Mouse (Mus musculus) kidney, adult 11 months (tissue): ENCODE data around the gene Ppdpf.

ENCODE experiments used
- DNase-seq: peaks from one replicate; pipeline ENCODE4 v3.0.0; 2022

The Ppdpf gene

DNA sequence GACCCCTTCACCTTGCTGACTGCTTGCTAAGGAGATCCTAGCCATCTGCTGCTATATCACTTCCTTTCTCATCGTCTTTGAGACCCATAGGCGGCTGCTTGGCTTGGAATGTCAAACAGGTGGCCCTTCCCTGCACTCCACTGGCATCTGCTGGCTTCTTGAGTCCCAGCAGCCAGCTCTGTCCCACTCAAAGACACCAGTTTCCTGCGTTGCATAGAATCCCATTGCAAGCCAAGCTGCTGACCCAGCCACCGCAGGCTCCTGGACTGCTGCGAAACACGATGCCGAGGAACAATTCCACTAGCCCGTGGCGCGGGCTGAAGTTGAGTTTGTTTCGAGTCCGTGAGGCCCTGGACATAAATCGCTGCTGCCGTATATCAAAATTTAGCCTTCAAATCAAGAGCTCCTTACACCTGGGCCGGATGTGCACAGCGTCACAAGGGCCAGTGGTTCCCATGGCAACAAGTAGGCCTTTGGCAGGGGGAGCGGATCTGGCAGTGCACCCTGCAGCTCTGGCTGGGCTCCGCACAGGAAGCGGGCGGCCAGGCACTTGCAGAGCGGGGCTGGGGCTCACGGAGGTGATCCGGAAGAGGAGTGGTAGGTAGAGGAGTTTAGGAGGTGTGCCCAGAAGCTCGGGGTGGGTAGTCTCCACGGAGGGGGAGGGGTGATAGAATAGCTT lies 32.6 kb downstream of the Ppdpf start, which contains the start of gene Fndc11:
Gene Fndc11 (plus strand): TSS at position 476 of the 679 bp plus-strand sequence.
- peak; percentile 86 for DNase-seq

GRCm38 (mm10) chr2:181220361-181220760 lies 33.3 kb downstream of the Ppdpf start:
- DNase-seq, result no peak

GRCm38 (mm10) chr2:181224994-181225393 lies 37.9 kb downstream of the Ppdpf start:
- no peak for DNase-seq

- DNase-seq, result no peak
Measured at GRCm38 (mm10) chr2:181227122-181227521, 40.1 kb downstream of the Ppdpf start.

GRCm38 (mm10) chr2:181228335-181228734 lies 41.3 kb downstream of the Ppdpf start:
- no peak for DNase-seq

DNA sequence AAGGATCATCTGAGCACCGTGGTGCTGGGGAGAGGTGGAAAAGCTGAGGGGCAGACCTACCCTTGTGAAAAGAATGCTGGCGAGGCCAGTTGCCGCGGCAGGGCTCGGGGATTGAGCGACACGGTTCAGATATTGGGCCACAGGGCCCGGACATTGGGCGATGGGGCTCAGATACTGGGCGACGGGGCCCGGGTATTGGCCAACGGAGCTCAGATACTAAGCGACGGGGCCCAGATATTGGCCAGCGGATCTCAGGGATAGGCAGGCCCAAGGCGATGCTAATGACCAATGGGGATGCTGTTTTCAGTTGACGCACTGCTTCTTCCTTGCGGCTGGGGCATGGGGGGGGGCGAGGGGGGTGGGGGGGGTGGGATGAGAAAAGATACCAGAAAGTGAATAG lies 44.1 kb downstream of the Ppdpf start:
- no peak for DNase-seq

GRCm38 (mm10) chr2:181233443-181233842 lies 46.4 kb downstream of the Ppdpf start:
- no peak for DNase-seq

DNA sequence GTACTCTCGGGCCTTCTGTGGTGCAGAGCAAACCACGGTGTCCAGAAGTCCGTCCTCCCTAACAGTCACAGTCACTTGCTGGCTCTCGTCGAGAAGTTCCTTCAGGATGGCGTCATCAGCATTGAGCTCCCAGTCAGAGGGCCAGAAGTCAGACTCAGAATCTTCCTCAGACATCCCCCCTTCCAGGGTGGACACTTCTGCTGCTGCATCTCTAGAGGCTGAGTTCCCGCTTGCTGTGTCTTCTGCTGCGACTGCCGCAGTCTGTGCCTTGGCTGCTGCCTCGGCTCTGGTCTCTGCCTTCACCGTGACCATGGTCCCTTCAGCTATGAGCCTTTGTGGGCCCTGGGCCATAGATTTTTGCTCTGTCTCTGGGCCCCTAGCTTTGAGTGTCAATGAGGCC lies 47.6 kb downstream of the Ppdpf start:
- DNase-seq, result no peak

GRCm38 (mm10) chr2:181235681-181236566 lies 48.9 kb downstream of the Ppdpf start:
- no peak for DNase-seq

GRCm38 (mm10) chr2:181237251-181238014 lies 50.4 kb downstream of the Ppdpf start:
- no peak for DNase-seq

DNA sequence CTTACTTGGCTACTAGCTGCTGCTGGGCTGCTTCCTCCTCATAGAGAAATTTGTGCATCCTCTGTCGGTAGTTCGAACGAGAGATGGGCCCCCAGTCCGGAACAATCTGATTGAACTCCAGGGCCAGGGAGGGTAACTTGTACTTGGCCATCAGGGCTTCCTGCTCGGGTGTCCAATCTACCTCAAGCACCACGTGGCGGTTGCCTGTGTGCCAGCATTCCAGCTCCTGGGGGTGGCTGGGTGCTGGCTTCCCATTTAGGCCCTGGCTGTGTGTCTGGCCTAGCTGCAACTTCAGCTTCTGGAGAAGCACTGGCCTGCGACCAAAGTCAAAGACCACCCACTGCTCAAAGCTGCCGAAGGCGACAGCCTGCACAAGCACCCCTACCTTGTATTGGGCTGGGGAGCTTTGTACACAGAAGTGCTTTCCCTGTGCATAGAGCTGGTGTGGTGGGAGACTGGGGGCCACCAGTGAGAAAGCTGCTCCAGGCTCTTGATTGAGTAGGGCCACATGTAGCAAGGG lies 51.1 kb downstream of the Ppdpf start:
- no peak for DNase-seq
